In genomic region chr2:13270736-13271135, GRCm38 (mm10) we compare ENCODE assay signal across 8 mouse cellular contexts. TPM values are rescaled to one million over a fixed set of nuclear protein-coding genes. Genes with fewer than 3 reads are reported as not detected.
DNase-seq lines count a peak whose midpoint lies in the region; ATAC-seq lines count a peak whose summit lies in the region.

No protein-coding gene starts in this region.

- no peak; the same call in 1 of the 2 replicates for ATAC-seq in kidney, embryonic 14.5 days (ENCODE audit: low FRiP score, low TSS enrichment)

- H3K4me2 ChIP-seq in kidney, embryonic 14.5 days (replicated peaks; ENCODE audit: low read depth, low read length): peak overlapping the region; percentile 79

- H3K4me1 ChIP-seq in kidney, embryonic 14.5 days (ENCODE audit: control insufficient read depth, insufficient read depth, low read length): peaks cover 4% of the 10 kb centered on the region; the same call in 1 of the 2 replicates

- WGBS in kidney, embryonic 14.5 days: 34% methylated on average over 8 of the region's 8 CpGs

- DNase-seq in kidney, postnatal 10 days: no peak
- DNase-seq in adipocyte (ENCODE audit: low spot score) (peak; percentile 77), MN1 (ENCODE audit: low spot score) (no peak)
- peak; percentile 3 for DNase-seq in forelimb bud, embryonic 11.5 days (ENCODE audit: low read depth, low spot score)
- DNase-seq in lung, postnatal 36 days: peak; percentile 50
- DNase-seq in gastrocnemius, postnatal 14 days: no peak
- no peak for DNase-seq in kidney, adult 9 months

- peaks cover 3% of the 10 kb centered on the region; the same call in 1 of the 2 replicates for H3K36me3 ChIP-seq in kidney, embryonic 14.5 days (ENCODE audit: control insufficient read depth, insufficient read depth, low read length)

- H3K4me3 ChIP-seq in kidney, embryonic 14.5 days (ENCODE audit: low read length): peak overlapping the region; percentile 65

- H3K9ac ChIP-seq in kidney, embryonic 14.5 days (ENCODE audit: low read depth, low read length): peak overlapping the region; percentile 72

- intact Hi-C loops in gastrocnemius, postnatal 14 days (cut with DNase I; ENCODE audit: low total_unique reads): no loop called here

- H3K27me3 ChIP-seq in kidney, embryonic 14.5 days (ENCODE audit: control insufficient read depth, insufficient read depth, low read length): no peaks in the 10 kb centered on the region

- H3K27ac ChIP-seq in kidney, embryonic 14.5 days (ENCODE audit: low read depth, low read length): peak overlapping the region; percentile 24; the same call in 1 of the 2 replicates

- no peaks in the 10 kb centered on the region for H3K9me3 ChIP-seq in kidney, embryonic 14.5 days (ENCODE audit: control insufficient read depth, low read length)

RNA-seq across cellular contexts. Expression of gene Rsu1, which starts 0.5 kb away (rescaled TPM):
- polyA plus RNA-seq in kidney, embryonic 14.5 days (2014; fragmentation: Nextera tagmentation; extraction: Ambion mirVana): 113 and 119 TPM in 2 replicates
- 10 to 100 TPM; 49.3 to 53.0 TPM for total RNA-seq in gastrocnemius, postnatal 14 days (2021)

Comparison
In these comparisons a context has a peak if more than half of its experiments do, and no peak if none do; other contexts are left out.
1. DNase-seq: peak in adipocyte (single experiment), forelimb bud, embryonic 11.5 days (single experiment) and lung, postnatal 36 days (single experiment); none in kidney, postnatal 10 days (single experiment), MN1 (single experiment), gastrocnemius, postnatal 14 days (single experiment) and kidney, adult 9 months (single experiment).